Mouse (Mus musculus) megakaryocyte-erythroid progenitor cell, adult 5-6 weeks (primary cell): ENCODE measurements around the gene Olfr1026. TPM values are rescaled to one million over a fixed set of nuclear protein-coding genes. Genes with fewer than 3 reads are reported as not detected.

ENCODE experiments used
- ATAC-seq: replicated peaks from 2 replicates; pipeline ENCODE4 v1.8.0; 2016; ENCODE audit warnings: mild to moderate bottlenecking, inconsistent platforms; ENCODE audit not compliant: severe bottlenecking, poor library complexity, low FRiP score, low TSS enrichment
- total RNA-seq, 2 experiments: library from RNA; stranded (forward) in 1 of 2; stranded (reverse) in 1 of 2; fragments of 200-1000, 215-1000 nt in 1 of 2; fragments of >200 nt in 1 of 2; fragmentation: Nextera tagmentation in 1 of 2; gene quantifications; 2 replicates each; pipeline ENCODE4 v1.2.3; 2014 to 2017

Gene Olfr1026
- total RNA-seq (2014; fragmentation: Nextera tagmentation) = not detected in 2 replicates
- not detected in 2 replicates for total RNA-seq (2017)

- no peak for ATAC-seq
These were observed at the start of gene Olfr1026 for GRCm38 (mm10) chr2:85921258-85921657. Gene Olfr1026 (plus strand): TSS chr2:85921558.

- no peak for ATAC-seq
These were observed 36.0 kb upstream of the Olfr1026 start, which contains the start of gene Olfr1023 for GRCm38 (mm10) chr2:85885340-85885739. Gene Olfr1023 (plus strand): TSS chr2:85885640.

- ATAC-seq = no peak
These were observed 16.4 kb upstream of the Olfr1026 start, which contains the start of gene Olfr1024 for GRCm38 (mm10) chr2:85904952-85905351. Gene Olfr1024 (minus strand): TSS chr2:85905052.

- ATAC-seq = no peak
These were observed 8.2 kb upstream of the Olfr1026 start for GRCm38 (mm10) chr2:85913197-85913596.

- ATAC-seq = no peak
These were observed 6.5 kb upstream of the Olfr1026 start, which contains the start of gene Olfr1025-ps1 for GRCm38 (mm10) chr2:85914893-85915292. Gene Olfr1025-ps1 (plus strand): TSS chr2:85915193.

GRCm38 (mm10) chr2:85950137-85950536 lies 28.8 kb downstream of the Olfr1026 start, which contains the start of gene Olfr1028:
Gene Olfr1028 (plus strand): TSS chr2:85950437.
- no peak for ATAC-seq

GRCm38 (mm10) chr2:85973595-85973994 lies 52.2 kb downstream of the Olfr1026 start, which contains the start of gene Olfr1029:
Gene Olfr1029 (plus strand): TSS chr2:85973895.
- no peak for ATAC-seq

Other genes starting within 250 kb of the Olfr1026 start
- not detected in 2 replicates for gene Olfr1006, start 242.8 kb upstream of the Olfr1026 start, total RNA-seq (2014; fragmentation: Nextera tagmentation)
- gene Olfr1006, start 242.8 kb upstream of the Olfr1026 start, total RNA-seq (2017) = not detected in 2 replicates
- gene Olfr1008, start 232.1 kb upstream of the Olfr1026 start, total RNA-seq (2014; fragmentation: Nextera tagmentation) = not detected in 2 replicates
- not detected in 2 replicates for gene Olfr1008, start 232.1 kb upstream of the Olfr1026 start, total RNA-seq (2017)
- gene Olfr1009, start 206.1 kb upstream of the Olfr1026 start, total RNA-seq (2014; fragmentation: Nextera tagmentation) = not detected in 2 replicates
- gene Olfr1009, start 206.1 kb upstream of the Olfr1026 start, total RNA-seq (2017) = not detected in 2 replicates
- not detected in 2 replicates for gene Olfr1012, start 158.8 kb upstream of the Olfr1026 start, total RNA-seq (2014; fragmentation: Nextera tagmentation)
- not detected in 2 replicates for gene Olfr1012, start 158.8 kb upstream of the Olfr1026 start, total RNA-seq (2017)
- not detected in 2 replicates for gene Olfr1013, start 154.5 kb upstream of the Olfr1026 start, total RNA-seq (2014; fragmentation: Nextera tagmentation)
- not detected in 2 replicates for gene Olfr1013, start 154.5 kb upstream of the Olfr1026 start, total RNA-seq (2017)
- gene Olfr1014, start 148.8 kb upstream of the Olfr1026 start, total RNA-seq (2014; fragmentation: Nextera tagmentation) = not detected in 2 replicates
- not detected in 2 replicates for gene Olfr1014, start 148.8 kb upstream of the Olfr1026 start, total RNA-seq (2017)
- not detected in 2 replicates for gene Olfr1015, start 139.5 kb upstream of the Olfr1026 start, total RNA-seq (2014; fragmentation: Nextera tagmentation)
- gene Olfr1015, start 139.5 kb upstream of the Olfr1026 start, total RNA-seq (2017) = not detected in 2 replicates
- not detected in 2 replicates for gene Olfr1016, start 119.0 kb upstream of the Olfr1026 start, total RNA-seq (2014; fragmentation: Nextera tagmentation)
- gene Olfr1016, start 119.0 kb upstream of the Olfr1026 start, total RNA-seq (2017) = not detected in 2 replicates
- gene Olfr1018, start 103.1 kb upstream of the Olfr1026 start, total RNA-seq (2014; fragmentation: Nextera tagmentation) = not detected in 2 replicates
- gene Olfr1018, start 103.1 kb upstream of the Olfr1026 start, total RNA-seq (2017) = not detected in 2 replicates
- gene Olfr1019, start 76.1 kb upstream of the Olfr1026 start, total RNA-seq (2014; fragmentation: Nextera tagmentation) = not detected in 2 replicates
- gene Olfr1019, start 76.1 kb upstream of the Olfr1026 start, total RNA-seq (2017) = not detected in 2 replicates
- gene Olfr1020, start 74.5 kb upstream of the Olfr1026 start, total RNA-seq (2014; fragmentation: Nextera tagmentation) = not detected in 2 replicates
- not detected in 2 replicates for gene Olfr1020, start 74.5 kb upstream of the Olfr1026 start, total RNA-seq (2017)
- not detected in 2 replicates for gene Olfr1022, start 53.0 kb upstream of the Olfr1026 start, total RNA-seq (2014; fragmentation: Nextera tagmentation)
- gene Olfr1022, start 53.0 kb upstream of the Olfr1026 start, total RNA-seq (2017) = not detected in 2 replicates
- gene Olfr1023, start 35.9 kb upstream of the Olfr1026 start, total RNA-seq (2014; fragmentation: Nextera tagmentation) = not detected in 2 replicates
- not detected in 2 replicates for gene Olfr1023, start 35.9 kb upstream of the Olfr1026 start, total RNA-seq (2017)
- gene Olfr1024, start 16.5 kb upstream of the Olfr1026 start, total RNA-seq (2014; fragmentation: Nextera tagmentation) = not detected in 2 replicates
- gene Olfr1024, start 16.5 kb upstream of the Olfr1026 start, total RNA-seq (2017) = not detected in 2 replicates
- gene Olfr1025-ps1, start 6.4 kb upstream of the Olfr1026 start, total RNA-seq (2014; fragmentation: Nextera tagmentation) = not detected in 2 replicates
- gene Olfr1025-ps1, start 6.4 kb upstream of the Olfr1026 start, total RNA-seq (2017) = not detected in 2 replicates
- not detected in 2 replicates for gene Olfr1028, start 28.9 kb downstream of the Olfr1026 start, total RNA-seq (2014; fragmentation: Nextera tagmentation)
- gene Olfr1028, start 28.9 kb downstream of the Olfr1026 start, total RNA-seq (2017) = not detected in 2 replicates
- not detected in 2 replicates for gene Olfr1029, start 52.3 kb downstream of the Olfr1026 start, total RNA-seq (2014; fragmentation: Nextera tagmentation)
- gene Olfr1029, start 52.3 kb downstream of the Olfr1026 start, total RNA-seq (2017) = not detected in 2 replicates
- not detected in 2 replicates for gene Olfr1030, start 57.7 kb downstream of the Olfr1026 start, total RNA-seq (2014; fragmentation: Nextera tagmentation)
- gene Olfr1030, start 57.7 kb downstream of the Olfr1026 start, total RNA-seq (2017) = not detected in 2 replicates
- not detected in 2 replicates for gene Olfr1031, start 68.7 kb downstream of the Olfr1026 start, total RNA-seq (2014; fragmentation: Nextera tagmentation)
- not detected in 2 replicates for gene Olfr1031, start 68.7 kb downstream of the Olfr1026 start, total RNA-seq (2017)
- gene Olfr1032, start 84.0 kb downstream of the Olfr1026 start, total RNA-seq (2014; fragmentation: Nextera tagmentation) = not detected in 2 replicates
- gene Olfr1032, start 84.0 kb downstream of the Olfr1026 start, total RNA-seq (2017) = not detected in 2 replicates
- 0.09 TPM in 1 of 2 replicates, not detected in the other for gene Olfr1033, start 99.1 kb downstream of the Olfr1026 start, total RNA-seq (2014; fragmentation: Nextera tagmentation)
- gene Olfr1033, start 99.1 kb downstream of the Olfr1026 start, total RNA-seq (2017) = not detected in 2 replicates
- gene Olfr1034, start 124.3 kb downstream of the Olfr1026 start, total RNA-seq (2014; fragmentation: Nextera tagmentation) = not detected in 2 replicates
- not detected in 2 replicates for gene Olfr1034, start 124.3 kb downstream of the Olfr1026 start, total RNA-seq (2017)
- gene Olfr1036, start 152.4 kb downstream of the Olfr1026 start, total RNA-seq (2014; fragmentation: Nextera tagmentation) = not detected in 2 replicates
- gene Olfr1036, start 152.4 kb downstream of the Olfr1026 start, total RNA-seq (2017) = not detected in 2 replicates
- not detected in 2 replicates for gene Olfr1037, start 165.8 kb downstream of the Olfr1026 start, total RNA-seq (2014; fragmentation: Nextera tagmentation)
- gene Olfr1037, start 165.8 kb downstream of the Olfr1026 start, total RNA-seq (2017) = not detected in 2 replicates
- gene Olfr1039, start 214.4 kb downstream of the Olfr1026 start, total RNA-seq (2014; fragmentation: Nextera tagmentation) = not detected in 2 replicates
- gene Olfr1039, start 214.4 kb downstream of the Olfr1026 start, total RNA-seq (2017) = not detected in 2 replicates
- gene Olfr1040, start 225.2 kb downstream of the Olfr1026 start, total RNA-seq (2014; fragmentation: Nextera tagmentation) = not detected in 2 replicates
- not detected in 2 replicates for gene Olfr1040, start 225.2 kb downstream of the Olfr1026 start, total RNA-seq (2017)
- gene Olfr1042, start 240.3 kb downstream of the Olfr1026 start, total RNA-seq (2014; fragmentation: Nextera tagmentation) = not detected in 2 replicates
- gene Olfr1042, start 240.3 kb downstream of the Olfr1026 start, total RNA-seq (2017) = not detected in 2 replicates
- gene Olfr1043, start 246.0 kb downstream of the Olfr1026 start, total RNA-seq (2014; fragmentation: Nextera tagmentation) = not detected in 2 replicates
- not detected in 2 replicates for gene Olfr1043, start 246.0 kb downstream of the Olfr1026 start, total RNA-seq (2017)